Mouse (Mus musculus): ENCODE data around the gene Sgsm3. TPM values are rescaled to one million over a fixed set of nuclear protein-coding genes. Genes with fewer than 3 reads are reported as not detected.
A peak's percentile ranks its signal among the peaks of the same experiment; 100 is the strongest.

Gene Sgsm3
- polyA plus RNA-seq, 1 experiment from 2014 or later, result 22.1 TPM

- no peaks in the 10 kb centered on the region for H3K9me3 ChIP-seq (replicated peaks; ENCODE audit: control insufficient read depth, low read length)
- no peak overlapping the region for H3K27ac ChIP-seq (replicated peaks; ENCODE audit: low read depth, low read length)
- DNase-seq (ENCODE audit: low spot score) (no peak), ATAC-seq (replicated peaks; ENCODE audit: insufficient number of reproducible peaks, low FRiP score, low TSS enrichment, low read depth) (no peak)
- H3K9ac ChIP-seq (replicated peaks; ENCODE audit: low read length), result no peak overlapping the region
- H3K4me1 ChIP-seq (ENCODE audit: control insufficient read depth, insufficient read depth, low read length), result no peaks in the 10 kb centered on the region
- H3K4me2 ChIP-seq (ENCODE audit: low read depth, low read length), result no peak overlapping the region
- H3K4me3 ChIP-seq (ENCODE audit: low read depth, low read length), result no peak overlapping the region
- H3K36me3 ChIP-seq (replicated peaks; ENCODE audit: control insufficient read depth, insufficient read depth, low read depth, low read length), result no peaks in the 10 kb centered on the region; the same call in 1 of the 2 replicates
- no peaks in the 10 kb centered on the region for H3K27me3 ChIP-seq (ENCODE audit: control insufficient read depth, insufficient read depth, low read length)
- WGBS, result 86% methylated on average over 8 of the region's 8 CpGs
These were observed 30.3 kb downstream of the Sgsm3 start for GRCm38 (mm10) chr15:81007905-81008304.

GRCm38 (mm10) chr15:81008689-81009123 lies 31.1 kb downstream of the Sgsm3 start:
- no peaks in the 10 kb centered on the region; the same call in 1 of the 2 replicates for H3K36me3 ChIP-seq (replicated peaks; ENCODE audit: control insufficient read depth, insufficient read depth, low read depth, low read length)
- H3K4me2 ChIP-seq (ENCODE audit: low read depth, low read length), result no peak overlapping the region
- no peak overlapping the region for H3K27ac ChIP-seq (replicated peaks; ENCODE audit: low read depth, low read length)
- no peak overlapping the region for H3K9ac ChIP-seq (replicated peaks; ENCODE audit: low read length)
- no peak overlapping the region for H3K4me3 ChIP-seq (ENCODE audit: low read depth, low read length)
- DNase-seq (ENCODE audit: low spot score) (peak; percentile 39), ATAC-seq (replicated peaks; ENCODE audit: insufficient number of reproducible peaks, low FRiP score, low TSS enrichment, low read depth) (no peak)
- H3K27me3 ChIP-seq (ENCODE audit: control insufficient read depth, insufficient read depth, low read length), result no peaks in the 10 kb centered on the region
- no peaks in the 10 kb centered on the region for H3K9me3 ChIP-seq (replicated peaks; ENCODE audit: control insufficient read depth, low read length)
- no peaks in the 10 kb centered on the region for H3K4me1 ChIP-seq (ENCODE audit: control insufficient read depth, insufficient read depth, low read length)
- 56% methylated on average over 10 of the region's 10 CpGs for WGBS

- H3K4me3 ChIP-seq (ENCODE audit: low read depth, low read length), result no peak overlapping the region
- 92% methylated on average over 7 of the region's 7 CpGs for WGBS
- ATAC-seq (replicated peaks; ENCODE audit: insufficient number of reproducible peaks, low FRiP score, low TSS enrichment, low read depth), result no peak
These were observed 32.5 kb downstream of the Sgsm3 start for GRCm38 (mm10) chr15:81010114-81010513.

GRCm38 (mm10) chr15:81011523-81011922 lies 34.0 kb downstream of the Sgsm3 start:
- Histone ChIP-seq H3K4me3 (ENCODE audit: low read depth, low read length) (no peak overlapping the region), H3K9me3 (replicated peaks; ENCODE audit: control insufficient read depth, low read length) (no peaks in the 10 kb centered on the region), H3K27me3 (ENCODE audit: control insufficient read depth, insufficient read depth, low read length) (no peaks in the 10 kb centered on the region), H3K36me3 (replicated peaks; ENCODE audit: control insufficient read depth, insufficient read depth, low read depth, low read length) (no peaks in the 10 kb centered on the region; the same call in none of the 2 replicates), H3K9ac (replicated peaks; ENCODE audit: low read length) (no peak overlapping the region), H3K27ac (replicated peaks; ENCODE audit: low read depth, low read length) (no peak overlapping the region), H3K4me1 (ENCODE audit: control insufficient read depth, insufficient read depth, low read length) (no peaks in the 10 kb centered on the region), H3K4me2 (ENCODE audit: low read depth, low read length) (no peak overlapping the region)
- no peak for DNase-seq (ENCODE audit: low spot score)
- ATAC-seq (replicated peaks; ENCODE audit: insufficient number of reproducible peaks, low FRiP score, low TSS enrichment, low read depth), result no peak
- 57% methylated on average over 3 of the region's 3 CpGs for WGBS

More at GRCm38 (mm10) chr15:81010114-81010513, 32.5 kb downstream of the Sgsm3 start:
- Histone ChIP-seq H3K9ac (replicated peaks; ENCODE audit: low read length) (no peak overlapping the region), H3K27ac (replicated peaks; ENCODE audit: low read depth, low read length) (no peak overlapping the region), H3K4me1 (ENCODE audit: control insufficient read depth, insufficient read depth, low read length) (no peaks in the 10 kb centered on the region), H3K9me3 (replicated peaks; ENCODE audit: control insufficient read depth, low read length) (no peaks in the 10 kb centered on the region), H3K36me3 (replicated peaks; ENCODE audit: control insufficient read depth, insufficient read depth, low read depth, low read length) (no peaks in the 10 kb centered on the region; the same call in 1 of the 2 replicates), H3K27me3 (ENCODE audit: control insufficient read depth, insufficient read depth, low read length) (no peaks in the 10 kb centered on the region), H3K4me2 (ENCODE audit: low read depth, low read length) (no peak overlapping the region)
- DNase-seq (ENCODE audit: low spot score), result no peak

GRCm38 (mm10) chr15:81012359-81012758 lies 34.8 kb downstream of the Sgsm3 start:
- H3K4me2 ChIP-seq (ENCODE audit: low read depth, low read length), result no peak overlapping the region
- no peak overlapping the region for H3K4me3 ChIP-seq (ENCODE audit: low read depth, low read length)
- 86% methylated on average over 4 of the region's 4 CpGs for WGBS
- H3K9ac ChIP-seq (replicated peaks; ENCODE audit: low read length), result no peak overlapping the region
- no peaks in the 10 kb centered on the region for H3K4me1 ChIP-seq (ENCODE audit: control insufficient read depth, insufficient read depth, low read length)
- H3K9me3 ChIP-seq (replicated peaks; ENCODE audit: control insufficient read depth, low read length), result no peaks in the 10 kb centered on the region
- H3K36me3 ChIP-seq (replicated peaks; ENCODE audit: control insufficient read depth, insufficient read depth, low read depth, low read length), result peaks cover 2% of the 10 kb centered on the region
- no peak overlapping the region for H3K27ac ChIP-seq (replicated peaks; ENCODE audit: low read depth, low read length)
- no peaks in the 10 kb centered on the region for H3K27me3 ChIP-seq (ENCODE audit: control insufficient read depth, insufficient read depth, low read length)
- DNase-seq (ENCODE audit: low spot score) (no peak), ATAC-seq (replicated peaks; ENCODE audit: insufficient number of reproducible peaks, low FRiP score, low TSS enrichment, low read depth) (no peak)

- no peak overlapping the region for H3K4me3 ChIP-seq (ENCODE audit: low read depth, low read length)
- no peak for ATAC-seq (replicated peaks; ENCODE audit: insufficient number of reproducible peaks, low FRiP score, low TSS enrichment, low read depth)
- H3K4me1 ChIP-seq (ENCODE audit: control insufficient read depth, insufficient read depth, low read length), result no peaks in the 10 kb centered on the region
- H3K9ac ChIP-seq (replicated peaks; ENCODE audit: low read length), result no peak overlapping the region
- WGBS, result 76% methylated on average over 7 of the region's 7 CpGs
- no peak overlapping the region for H3K27ac ChIP-seq (replicated peaks; ENCODE audit: low read depth, low read length)
- peaks cover 7% of the 10 kb centered on the region for H3K36me3 ChIP-seq (replicated peaks; ENCODE audit: control insufficient read depth, insufficient read depth, low read depth, low read length)
- H3K9me3 ChIP-seq (replicated peaks; ENCODE audit: control insufficient read depth, low read length), result no peaks in the 10 kb centered on the region
- H3K4me2 ChIP-seq (ENCODE audit: low read depth, low read length), result no peak overlapping the region
- DNase-seq (ENCODE audit: low spot score), result no peak
- H3K27me3 ChIP-seq (ENCODE audit: control insufficient read depth, insufficient read depth, low read length), result no peaks in the 10 kb centered on the region
These were observed 35.6 kb downstream of the Sgsm3 start for GRCm38 (mm10) chr15:81013186-81013585.

- no peak for DNase-seq (ENCODE audit: low spot score)
- H3K27ac ChIP-seq (replicated peaks; ENCODE audit: low read depth, low read length), result no peak overlapping the region
- no peaks in the 10 kb centered on the region for H3K9me3 ChIP-seq (replicated peaks; ENCODE audit: control insufficient read depth, low read length)
- WGBS, result 81% methylated on average over 5 of the region's 5 CpGs
- no peaks in the 10 kb centered on the region for H3K4me1 ChIP-seq (ENCODE audit: control insufficient read depth, insufficient read depth, low read length)
- no peak overlapping the region for H3K4me2 ChIP-seq (ENCODE audit: low read depth, low read length)
- H3K4me3 ChIP-seq (ENCODE audit: low read depth, low read length), result no peak overlapping the region
- ATAC-seq (replicated peaks; ENCODE audit: insufficient number of reproducible peaks, low FRiP score, low TSS enrichment, low read depth), result no peak
- peaks cover 9% of the 10 kb centered on the region for H3K36me3 ChIP-seq (replicated peaks; ENCODE audit: control insufficient read depth, insufficient read depth, low read depth, low read length)
- H3K27me3 ChIP-seq (ENCODE audit: control insufficient read depth, insufficient read depth, low read length), result no peaks in the 10 kb centered on the region
- no peak overlapping the region for H3K9ac ChIP-seq (replicated peaks; ENCODE audit: low read length)
These were observed 37.6 kb downstream of the Sgsm3 start for GRCm38 (mm10) chr15:81015068-81015744.

GRCm38 (mm10) chr15:81016488-81016887 lies 38.9 kb downstream of the Sgsm3 start:
- Histone ChIP-seq H3K36me3 (replicated peaks; ENCODE audit: control insufficient read depth, insufficient read depth, low read depth, low read length) (peaks cover 9% of the 10 kb centered on the region), H3K27me3 (ENCODE audit: control insufficient read depth, insufficient read depth, low read length) (no peaks in the 10 kb centered on the region), H3K27ac (replicated peaks; ENCODE audit: low read depth, low read length) (no peak overlapping the region), H3K4me1 (ENCODE audit: control insufficient read depth, insufficient read depth, low read length) (no peaks in the 10 kb centered on the region), H3K4me2 (ENCODE audit: low read depth, low read length) (no peak overlapping the region), H3K9me3 (replicated peaks; ENCODE audit: control insufficient read depth, low read length) (no peaks in the 10 kb centered on the region), H3K9ac (replicated peaks; ENCODE audit: low read length) (no peak overlapping the region), H3K4me3 (ENCODE audit: low read depth, low read length) (no peak overlapping the region)
- DNase-seq (ENCODE audit: low spot score) (no peak), ATAC-seq (replicated peaks; ENCODE audit: insufficient number of reproducible peaks, low FRiP score, low TSS enrichment, low read depth) (no peak)
- WGBS, result 92% methylated on average over 10 of the region's 10 CpGs

Measured in embryonic facial prominence, embryonic 11.5 days (tissue).